Mouse (Mus musculus) heart, adult 2 months (tissue): ENCODE measurements around the gene Shank1. TPM values are rescaled to one million over a fixed set of nuclear protein-coding genes. Genes with fewer than 3 reads are reported as not detected.

ENCODE experiments used
- DNase-seq, 2 experiments: peaks; one replicate each; pipeline ENCODE4 v3.0.0; 2021
- H3K27ac ChIP-seq: fragments of 200-600 bp; 2 replicates; pipeline ENCODE4 v1.8.1; 2022
- H3K27me3 ChIP-seq: fragments of 200-500 bp; 2 replicates; pipeline ENCODE4 v1.6.1; 2012; ENCODE audit warnings: mild to moderate bottlenecking, low read length, inconsistent platforms, mixed read lengths; ENCODE audit not compliant: control insufficient read depth, insufficient read depth
- H3K36me3 ChIP-seq: fragments of 200-500 bp; 2 replicates; pipeline ENCODE4 v1.6.1; 2012; ENCODE audit warnings: low read length, inconsistent platforms; ENCODE audit not compliant: control insufficient read depth, insufficient read depth
- H3K4me1 ChIP-seq: fragments of 200-500 bp; 2 replicates; pipeline ENCODE4 v1.6.1; 2011; ENCODE audit warnings: low read length; ENCODE audit not compliant: control insufficient read depth, insufficient read depth
- H3K4me3 ChIP-seq: fragments of 200-600 bp; 2 replicates; pipeline ENCODE4 v1.8.1; 2022
- H3K79me2 ChIP-seq: fragments of 200-500 bp; replicated peaks from 2 replicates; pipeline ENCODE4 v1.6.1; 2012; ENCODE audit warnings: mild to moderate bottlenecking, inconsistent platforms, low read length, moderate library complexity, mixed read lengths; ENCODE audit not compliant: control insufficient read depth, insufficient read depth
- H3K9ac ChIP-seq: fragments of 200-500 bp; 2 replicates; pipeline ENCODE4 v1.6.1; 2012; ENCODE audit warnings: low read depth, mild to moderate bottlenecking, control low read depth, inconsistent platforms, low read length, mixed read lengths
- CTCF ChIP-seq: fragments of 200-600 bp; IDR thresholded peaks from 2 replicates; pipeline ENCODE4 v1.8.1; 2022; ENCODE audit warnings: antibody characterized with exemption, mild to moderate bottlenecking, moderate library complexity
- EP300 ChIP-seq: fragments of 200-500 bp; IDR thresholded peaks from 2 replicates; pipeline ENCODE4 v1.6.1; 2011; ENCODE audit warnings: low read depth, low read length, control low read depth; ENCODE audit not compliant: insufficient read depth
- POLR2A ChIP-seq: fragments of 200-500 bp; IDR thresholded peaks from 2 replicates; pipeline ENCODE4 v1.6.1; 2011; ENCODE audit warnings: mild to moderate bottlenecking, low read depth, low read length, control low read depth; ENCODE audit not compliant: insufficient read depth
- WGBS: fragments of 180-500 bp; shearing (Covaris S2); methylation state at CpG from one replicate; pipeline ENCODE4 v1.1.7; 2018; 5-methylcytosine and 5-hydroxymethylcytosine counted together
- intact Hi-C: fragments of 180-260 bp; cut with DNase I; formaldehyde crosslinking; loops from one replicate; pipeline ENCODE4 v1.15.1; 2025
- polyA plus RNA-seq: library from polyadenylated mRNA; depleted of rRNA; stranded (reverse); fragments of >200 nt; gene quantifications from 2 replicates; pipeline ENCODE4 v1.2.3, GENCODE M21; 2012
- total RNA-seq, 2 experiments: library from RNA; stranded (reverse); gene quantifications; 2 replicates each; pipeline ENCODE4 v1.2.3; 2021

Gene Shank1
- total and polyA plus RNA-seq, 3 experiments: 0.94 to 2.3 (median 1.2) TPM

- Histone ChIP-seq H3K79me2 (no peaks in the 10 kb centered on the region), H3K4me1 (no peaks in the 10 kb centered on the region), H3K27ac (no peak overlapping the region), H3K27me3 (no peaks in the 10 kb centered on the region), H3K36me3 (no peaks in the 10 kb centered on the region), H3K4me3 (no peak overlapping the region), H3K9ac (no peak overlapping the region)
- TF ChIP-seq POLR2A: no peak
- no peak for TF ChIP-seq EP300
- no peak for TF ChIP-seq CTCF
- WGBS: 81% methylated on average over 4 of the region's 4 CpGs
- DNase-seq: no peak
- intact Hi-C loops: no loop called here
Observed at GRCm38 (mm10) chr7:44391831-44392230, 81.8 kb downstream of the Shank1 start.

- Histone ChIP-seq H3K27me3 (no peaks in the 10 kb centered on the region), H3K4me3 (no peak overlapping the region), H3K4me1 (no peaks in the 10 kb centered on the region), H3K9ac (no peak overlapping the region), H3K79me2 (no peaks in the 10 kb centered on the region), H3K36me3 (no peaks in the 10 kb centered on the region), H3K27ac (no peak overlapping the region)
- 86% methylated on average over 14 of the region's 14 CpGs for WGBS
- TF ChIP-seq POLR2A (no peak), EP300 (no peak), CTCF (no peak)
- intact Hi-C loops: no loop called here
- no peak for DNase-seq
Observed at GRCm38 (mm10) chr7:44392341-44392740, 82.3 kb downstream of the Shank1 start.

GRCm38 (mm10) chr7:44393284-44393683, 83.2 kb downstream of the Shank1 start:
- H3K27ac ChIP-seq: no peak overlapping the region
- H3K79me2 ChIP-seq: no peaks in the 10 kb centered on the region
- DNase-seq: no peak
- H3K4me3 ChIP-seq: no peak overlapping the region
- H3K4me1 ChIP-seq: no peaks in the 10 kb centered on the region
- H3K9ac ChIP-seq: no peak overlapping the region
- no peak for TF ChIP-seq POLR2A
- TF ChIP-seq CTCF: no peak
- TF ChIP-seq EP300: no peak
- intact Hi-C loops: no loop called here
- 87% methylated on average over 17 of the region's 17 CpGs for WGBS
- H3K36me3 ChIP-seq: no peaks in the 10 kb centered on the region
- no peaks in the 10 kb centered on the region for H3K27me3 ChIP-seq

- Histone ChIP-seq H3K4me3 (no peak overlapping the region), H3K27ac (no peak overlapping the region), H3K79me2 (no peaks in the 10 kb centered on the region), H3K36me3 (no peaks in the 10 kb centered on the region), H3K27me3 (no peaks in the 10 kb centered on the region), H3K9ac (no peak overlapping the region), H3K4me1 (no peaks in the 10 kb centered on the region)
- DNase-seq: peak; percentile 55 to 61
- intact Hi-C loops: loop anchor here (2.0 kb wide), 1 partner anchor 86 kb away; no protein-coding TSS in a partner anchor
- 10% methylated on average over 3 of the region's 3 CpGs for WGBS
- peak; percentile 72 for TF ChIP-seq CTCF
- TF ChIP-seq EP300: 0 out of 2 replicates have a peak, but pooled peaks have one; percentile 23
- TF ChIP-seq POLR2A: no peak
Observed at GRCm38 (mm10) chr7:44398570-44398969, 88.5 kb downstream of the Shank1 start.

- 68% methylated on average over 6 of the region's 6 CpGs for WGBS
- TF ChIP-seq CTCF (no peak), EP300 (no peak), POLR2A (no peak)
- intact Hi-C loops: no loop called here
- Histone ChIP-seq H3K4me1 (no peaks in the 10 kb centered on the region), H3K36me3 (no peaks in the 10 kb centered on the region), H3K9ac (no peak overlapping the region), H3K79me2 (no peaks in the 10 kb centered on the region), H3K4me3 (no peak overlapping the region), H3K27ac (no peak overlapping the region), H3K27me3 (no peaks in the 10 kb centered on the region)
- DNase-seq: no peak
Observed at GRCm38 (mm10) chr7:44401673-44402072, 91.6 kb downstream of the Shank1 start.

GRCm38 (mm10) chr7:44405346-44406014, 95.4 kb downstream of the Shank1 start:
- Histone ChIP-seq H3K27me3 (no peaks in the 10 kb centered on the region), H3K36me3 (no peaks in the 10 kb centered on the region), H3K79me2 (no peaks in the 10 kb centered on the region), H3K4me1 (no peaks in the 10 kb centered on the region), H3K4me3 (peak overlapping the region; percentile 41), H3K27ac (peak overlapping the region; percentile 36), H3K9ac (no peak overlapping the region)
- DNase-seq: peak; percentile 70 to 86
- TF ChIP-seq CTCF (no peak), POLR2A (peak; percentile 40; the same call in 1 of the 2 replicates)
- WGBS: 2% methylated on average over 27 of the region's 27 CpGs
- intact Hi-C loops: no loop called here
